Mouse (Mus musculus): ENCODE data around the gene Lifr. TPM values are rescaled to one million over a fixed set of nuclear protein-coding genes. Genes with fewer than 3 reads are reported as not detected.

Gene Lifr
- polyA plus RNA-seq, 1 experiment from 2014 or later = 30.7 TPM

- no peaks in the 10 kb centered on the region for H3K9me3 ChIP-seq (replicated peaks)
- no peak overlapping the region for H3K4me3 ChIP-seq (replicated peaks)
- no peak overlapping the region for H3K9ac ChIP-seq
- WGBS (ENCODE audit: insufficient replicate concordance) = 70% methylated on average over 22 of the region's 22 CpGs
- no peak overlapping the region for H3K4me2 ChIP-seq
- no peak overlapping the region for H3K27ac ChIP-seq (replicated peaks)
- H3K27me3 ChIP-seq = no peaks in the 10 kb centered on the region
- no peak for ATAC-seq (ENCODE audit: insufficient read depth)
- peaks cover 15% of the 10 kb centered on the region for H3K36me3 ChIP-seq (replicated peaks)
- no peaks in the 10 kb centered on the region for H3K4me1 ChIP-seq (replicated peaks)
Observed at GRCm38 (mm10) chr15:7189678-7190454, 99.5 kb downstream of the Lifr start.

DNA sequence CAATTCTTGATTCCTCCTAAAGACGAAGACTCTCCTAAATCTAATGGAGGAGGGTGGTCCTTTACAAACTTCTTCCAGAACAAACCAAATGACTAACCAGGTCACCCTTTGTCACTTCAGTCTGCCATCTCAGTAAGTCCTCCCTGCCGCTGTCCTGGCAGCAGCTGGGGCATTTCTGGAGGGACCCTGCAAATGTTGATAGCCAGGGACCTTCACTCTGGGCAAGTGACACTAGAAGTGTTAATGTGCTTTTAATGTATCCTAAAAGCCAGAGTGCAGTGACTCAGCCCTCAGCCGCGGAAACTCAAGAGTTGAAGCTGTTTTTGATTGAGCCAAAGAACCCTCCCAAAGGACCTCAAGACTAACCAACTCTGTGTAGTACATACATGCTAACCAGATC lies 100.7 kb downstream of the Lifr start:
- Histone ChIP-seq H3K9me3 (replicated peaks) (no peaks in the 10 kb centered on the region), H3K4me1 (replicated peaks) (no peaks in the 10 kb centered on the region), H3K27ac (replicated peaks) (no peak overlapping the region), H3K27me3 (no peaks in the 10 kb centered on the region), H3K4me2 (no peak overlapping the region), H3K9ac (no peak overlapping the region), H3K4me3 (replicated peaks) (no peak overlapping the region), H3K36me3 (replicated peaks) (0 out of 2 replicates have a peak, but pooled peaks cover 9% of the 10 kb centered on the region)
- WGBS (ENCODE audit: insufficient replicate concordance) = 69% methylated on average over 4 of the region's 4 CpGs
- ATAC-seq (ENCODE audit: insufficient read depth) = no peak

- Histone ChIP-seq H3K27me3 (no peaks in the 10 kb centered on the region; the same call in 1 of the 2 replicates), H3K9ac (no peak overlapping the region), H3K36me3 (replicated peaks) (0 out of 2 replicates have a peak, but pooled peaks cover 9% of the 10 kb centered on the region), H3K4me3 (replicated peaks) (no peak overlapping the region), H3K9me3 (replicated peaks) (no peaks in the 10 kb centered on the region), H3K27ac (replicated peaks) (no peak overlapping the region), H3K4me1 (replicated peaks) (no peaks in the 10 kb centered on the region), H3K4me2 (no peak overlapping the region)
- no peak for ATAC-seq (ENCODE audit: insufficient read depth)
- 67% methylated on average over 2 of the region's 2 CpGs for WGBS (ENCODE audit: insufficient replicate concordance)
Observed at GRCm38 (mm10) chr15:7192582-7192981, 102.2 kb downstream of the Lifr start.

- Histone ChIP-seq H3K9ac (no peak overlapping the region), H3K27me3 (no peaks in the 10 kb centered on the region; the same call in 1 of the 2 replicates), H3K4me1 (replicated peaks) (no peaks in the 10 kb centered on the region), H3K36me3 (replicated peaks) (0 out of 2 replicates have a peak, but pooled peaks cover 9% of the 10 kb centered on the region), H3K27ac (replicated peaks) (no peak overlapping the region), H3K9me3 (replicated peaks) (no peaks in the 10 kb centered on the region), H3K4me3 (replicated peaks) (no peak overlapping the region), H3K4me2 (no peak overlapping the region)
- ATAC-seq (ENCODE audit: insufficient read depth) = no peak
- WGBS (ENCODE audit: insufficient replicate concordance) = 58% methylated on average over 13 of the region's 13 CpGs
Observed at GRCm38 (mm10) chr15:7194147-7194720, 103.8 kb downstream of the Lifr start.

DNA sequence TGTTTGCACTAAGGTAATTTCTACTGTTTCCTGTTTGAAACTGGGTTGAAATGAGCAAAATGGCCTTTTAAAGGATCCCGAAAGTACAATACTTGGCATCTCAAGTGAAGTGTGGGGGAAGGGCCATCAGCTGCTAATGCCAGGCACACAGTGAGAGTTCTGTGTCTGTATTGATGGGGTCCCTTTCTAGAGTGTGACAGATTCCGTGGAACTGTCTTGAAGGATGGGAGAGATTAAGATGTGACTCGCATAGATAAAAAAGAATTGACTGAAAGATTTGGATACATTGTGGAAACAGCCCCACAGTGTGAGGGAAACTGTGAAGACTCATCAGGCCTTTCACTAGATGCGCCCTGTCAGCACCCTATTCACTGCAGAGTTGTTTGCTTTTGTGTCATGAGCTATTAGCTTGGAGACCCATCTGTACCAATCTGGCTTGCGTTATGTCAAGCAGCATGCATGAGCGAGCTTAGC lies 104.4 kb downstream of the Lifr start:
- Histone ChIP-seq H3K4me1 (replicated peaks) (no peaks in the 10 kb centered on the region), H3K4me2 (no peak overlapping the region), H3K9me3 (replicated peaks) (no peaks in the 10 kb centered on the region), H3K9ac (no peak overlapping the region), H3K27ac (replicated peaks) (no peak overlapping the region), H3K27me3 (no peaks in the 10 kb centered on the region; the same call in 1 of the 2 replicates), H3K36me3 (replicated peaks) (0 out of 2 replicates have a peak, but pooled peaks cover 6% of the 10 kb centered on the region), H3K4me3 (replicated peaks) (no peak overlapping the region)
- no peak for ATAC-seq (ENCODE audit: insufficient read depth)
- 62% methylated on average over 6 of the region's 6 CpGs for WGBS (ENCODE audit: insufficient replicate concordance)

- H3K4me3 ChIP-seq (replicated peaks) = no peak overlapping the region
- no peaks in the 10 kb centered on the region for H3K9me3 ChIP-seq (replicated peaks)
- no peak for ATAC-seq (ENCODE audit: insufficient read depth)
- H3K27me3 ChIP-seq = no peaks in the 10 kb centered on the region; the same call in 1 of the 2 replicates
- 43% methylated on average over 3 of the region's 3 CpGs for WGBS (ENCODE audit: insufficient replicate concordance)
- H3K36me3 ChIP-seq (replicated peaks) = no peaks in the 10 kb centered on the region
- no peak overlapping the region for H3K4me2 ChIP-seq
- no peaks in the 10 kb centered on the region for H3K4me1 ChIP-seq (replicated peaks)
- H3K27ac ChIP-seq (replicated peaks) = no peak overlapping the region
- no peak overlapping the region for H3K9ac ChIP-seq
Observed at GRCm38 (mm10) chr15:7197652-7198445, 107.4 kb downstream of the Lifr start.

GRCm38 (mm10) chr15:7198816-7199215 lies 108.4 kb downstream of the Lifr start:
- ATAC-seq (ENCODE audit: insufficient read depth) = no peak
- H3K4me2 ChIP-seq = no peak overlapping the region
- no peak overlapping the region for H3K4me3 ChIP-seq (replicated peaks)
- H3K9me3 ChIP-seq (replicated peaks) = no peaks in the 10 kb centered on the region
- no peak overlapping the region for H3K27ac ChIP-seq (replicated peaks)
- H3K27me3 ChIP-seq = peaks cover 7% of the 10 kb centered on the region
- H3K9ac ChIP-seq = no peak overlapping the region
- no peaks in the 10 kb centered on the region for H3K36me3 ChIP-seq (replicated peaks)
- WGBS (ENCODE audit: insufficient replicate concordance) = 47% methylated on average over 2 of the region's 2 CpGs
- H3K4me1 ChIP-seq (replicated peaks) = no peaks in the 10 kb centered on the region

DNA sequence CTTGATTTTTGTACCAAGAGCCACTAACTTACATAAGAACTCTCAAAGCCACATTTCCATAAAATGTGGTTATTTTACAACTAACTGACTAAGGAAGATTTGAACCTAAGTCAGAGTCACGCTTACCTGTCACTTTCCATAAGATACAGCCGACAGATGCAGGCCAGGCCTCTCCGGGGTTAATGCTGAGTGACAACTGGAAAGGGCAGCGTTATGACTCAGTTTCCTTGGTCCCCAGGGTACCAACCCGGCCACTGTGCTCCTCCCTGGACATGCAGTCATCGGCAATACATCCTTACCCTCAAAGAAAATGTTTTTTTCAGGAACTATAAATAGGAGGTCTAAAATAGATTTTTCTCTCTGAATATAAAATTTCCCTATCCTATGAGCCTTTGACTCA lies 109.9 kb downstream of the Lifr start:
- Histone ChIP-seq H3K9ac (no peak overlapping the region), H3K9me3 (replicated peaks) (no peaks in the 10 kb centered on the region), H3K4me3 (replicated peaks) (no peak overlapping the region), H3K4me1 (replicated peaks) (no peaks in the 10 kb centered on the region), H3K27ac (replicated peaks) (no peak overlapping the region), H3K4me2 (no peak overlapping the region), H3K36me3 (replicated peaks) (no peaks in the 10 kb centered on the region), H3K27me3 (peaks cover 9% of the 10 kb centered on the region)
- WGBS (ENCODE audit: insufficient replicate concordance) = 54% methylated on average over 6 of the region's 6 CpGs
- no peak for ATAC-seq (ENCODE audit: insufficient read depth)

DNA sequence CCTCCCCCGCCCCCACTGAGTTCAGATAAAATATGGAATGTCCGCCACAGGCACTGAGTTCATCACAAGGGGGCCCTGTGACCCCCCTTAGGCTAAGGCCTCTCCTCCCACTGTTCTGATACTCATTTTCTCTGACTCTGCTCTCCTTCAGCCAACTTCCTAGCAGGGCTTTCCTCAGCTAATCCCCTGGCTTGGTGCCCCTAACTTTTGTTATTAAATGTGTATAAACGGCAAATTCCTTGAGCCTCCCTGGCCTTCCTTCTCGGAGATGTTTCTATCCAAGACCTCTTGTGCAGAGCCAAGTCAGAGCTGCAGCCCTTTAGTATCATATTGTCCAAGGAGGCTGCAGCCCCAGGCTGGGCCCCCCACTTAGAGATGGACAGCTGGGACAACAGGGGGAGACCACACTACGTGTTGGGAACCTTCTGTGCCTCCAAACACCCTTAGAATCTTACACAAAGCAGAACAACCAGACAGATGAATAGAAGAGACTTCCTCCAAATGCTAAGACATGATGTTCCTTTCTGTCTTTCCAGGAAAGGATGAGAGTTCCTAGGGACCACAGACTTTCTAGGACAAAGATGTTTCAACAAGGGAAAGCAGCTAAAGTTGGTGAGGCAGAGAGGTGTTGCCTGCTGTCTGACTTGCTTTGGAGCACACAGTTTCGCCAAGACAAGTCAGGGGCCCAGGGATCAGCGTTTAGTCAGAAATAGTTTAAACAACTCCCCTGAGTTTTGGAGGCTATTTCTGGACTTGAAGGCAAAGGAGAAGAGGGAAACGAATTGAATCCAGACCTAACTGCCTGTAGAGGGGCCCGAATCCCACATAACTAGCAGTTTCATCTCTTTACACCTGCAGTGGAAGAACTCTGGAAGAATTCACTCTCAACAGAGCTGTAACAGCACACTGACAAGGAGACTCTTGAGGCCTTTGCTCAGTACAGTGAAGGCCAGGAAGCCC lies 111.3 kb downstream of the Lifr start:
- no peak overlapping the region for H3K4me3 ChIP-seq (replicated peaks)
- H3K9me3 ChIP-seq (replicated peaks) = no peaks in the 10 kb centered on the region
- peaks cover 9% of the 10 kb centered on the region for H3K27me3 ChIP-seq
- no peak overlapping the region for H3K4me2 ChIP-seq
- no peak overlapping the region for H3K27ac ChIP-seq (replicated peaks)
- 50% methylated on average over 9 of the region's 9 CpGs for WGBS (ENCODE audit: insufficient replicate concordance)
- no peak for ATAC-seq (ENCODE audit: insufficient read depth)
- H3K4me1 ChIP-seq (replicated peaks) = no peaks in the 10 kb centered on the region
- H3K9ac ChIP-seq = no peak overlapping the region
- no peaks in the 10 kb centered on the region for H3K36me3 ChIP-seq (replicated peaks)

DNA sequence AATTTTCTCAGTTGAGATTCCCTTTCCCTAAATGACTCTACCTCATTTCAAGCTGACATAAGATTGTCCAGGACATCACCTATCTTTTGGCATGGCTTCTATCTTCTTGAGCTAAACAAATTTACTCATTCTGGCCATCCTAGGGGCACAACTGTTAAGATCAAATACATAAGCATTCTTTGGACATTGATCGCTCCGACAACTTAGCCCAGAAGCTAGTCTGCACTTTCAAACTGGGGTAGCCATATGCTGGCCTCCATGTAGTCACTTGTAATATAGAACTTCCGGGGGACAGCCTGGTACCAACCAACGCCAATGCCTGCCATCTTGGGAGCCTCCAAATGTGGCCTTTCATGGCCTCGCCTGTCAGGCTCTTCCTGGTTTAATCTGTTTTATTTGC lies 112.6 kb downstream of the Lifr start:
- H3K4me2 ChIP-seq = no peak overlapping the region
- no peak for ATAC-seq (ENCODE audit: insufficient read depth)
- no peaks in the 10 kb centered on the region for H3K4me1 ChIP-seq (replicated peaks)
- WGBS (ENCODE audit: insufficient replicate concordance) = 71% methylated on average over 5 of the region's 5 CpGs
- H3K27me3 ChIP-seq = peaks cover 9% of the 10 kb centered on the region
- H3K4me3 ChIP-seq (replicated peaks) = no peak overlapping the region
- no peaks in the 10 kb centered on the region for H3K36me3 ChIP-seq (replicated peaks)
- no peaks in the 10 kb centered on the region for H3K9me3 ChIP-seq (replicated peaks)
- H3K27ac ChIP-seq (replicated peaks) = no peak overlapping the region
- no peak overlapping the region for H3K9ac ChIP-seq
